Mouse (Mus musculus) heart, embryonic 12.5 days (tissue): ENCODE results near the gene Cdk13. TPM values are rescaled to one million over a fixed set of nuclear protein-coding genes. Genes with fewer than 3 reads are reported as not detected.
A peak's percentile ranks its signal among the peaks of the same experiment; 100 is the strongest.

Source experiments
- ATAC-seq: fragments of 200-750 bp; cut with Nextera tagmentation; 2 replicates; pipeline ENCODE4 v1.8.0; 2017; ENCODE audit warnings: moderate TSS enrichment, moderate library complexity; ENCODE audit not compliant: insufficient number of reproducible peaks, low FRiP score
- H3K27ac ChIP-seq: fragments of 300-500 bp; sonication (generic); 2 replicates; pipeline ENCODE4 v1.5.1; 2016; ENCODE audit warnings: mild to moderate bottlenecking, moderate library complexity; ENCODE audit not compliant: poor library complexity, severe bottlenecking
- H3K27me3 ChIP-seq: fragments of 300-500 bp; sonication (generic); replicated peaks from 2 replicates; pipeline ENCODE4 v1.6.1; 2016; ENCODE audit warnings: mild to moderate bottlenecking, moderate library complexity
- H3K36me3 ChIP-seq: fragments of 300-500 bp; sonication (generic); 2 replicates; pipeline ENCODE4 v1.6.1; 2016; ENCODE audit warnings: mild to moderate bottlenecking, moderate library complexity
- H3K4me1 ChIP-seq: fragments of 300-500 bp; sonication (generic); replicated peaks from 2 replicates; pipeline ENCODE4 v1.6.1; 2016; ENCODE audit warnings: mild to moderate bottlenecking
- H3K4me2 ChIP-seq: fragments of 300-500 bp; sonication (generic); 2 replicates; pipeline ENCODE4 v1.6.1; 2016; ENCODE audit warnings: mild to moderate bottlenecking, moderate library complexity
- H3K4me3 ChIP-seq: fragments of 300-500 bp; sonication (generic); 2 replicates; pipeline ENCODE4 v1.5.1; 2016; ENCODE audit warnings: mild to moderate bottlenecking
- H3K9ac ChIP-seq: fragments of 300-500 bp; sonication (generic); 2 replicates; pipeline ENCODE4 v1.6.1; 2016; ENCODE audit warnings: mild to moderate bottlenecking, moderate library complexity
- H3K9me3 ChIP-seq: fragments of 300-500 bp; sonication (generic); replicated peaks from 2 replicates; pipeline ENCODE4 v1.6.1; 2016; ENCODE audit warnings: mild to moderate bottlenecking, moderate library complexity
- WGBS: fragments of 180-500 bp; shearing (Covaris S2); methylation state at CpG from one replicate; pipeline ENCODE4 v1.1.7; 2016; 5-methylcytosine and 5-hydroxymethylcytosine counted together
- polyA plus RNA-seq: library from polyadenylated mRNA; unstranded; fragments of >200 nt; fragmentation: Nextera tagmentation; extraction: Ambion mirVana; gene quantifications from 2 replicates; pipeline ENCODE4 v1.2.1, GENCODE M21; 2016

Gene Cdk13
- polyA plus RNA-seq, 1 experiment from 2014 or later: 13.0 TPM

GRCm38 (mm10) chr13:17803331-17804057 is 1.4 kb downstream of the Cdk13 start:
- under 1% methylated on average over 85 of the region's 85 CpGs for WGBS
- Histone ChIP-seq H3K9me3 (no peaks in the 10 kb centered on the region), H3K27ac (peak overlapping the region; percentile 98), H3K4me2 (peak overlapping the region; percentile 87), H3K4me3 (peak overlapping the region; percentile 98), H3K36me3 (peaks cover 7% of the 10 kb centered on the region), H3K27me3 (no peaks in the 10 kb centered on the region), H3K9ac (peak overlapping the region; percentile 99), H3K4me1 (peaks cover 4% of the 10 kb centered on the region)
- ATAC-seq: peak; percentile 63

- 4% methylated on average over 3 of the region's 3 CpGs for WGBS
- Histone ChIP-seq H3K27me3 (no peaks in the 10 kb centered on the region), H3K27ac (peak overlapping the region; percentile 98), H3K4me3 (peak overlapping the region; percentile 98), H3K36me3 (peaks cover 7% of the 10 kb centered on the region), H3K4me1 (peaks cover 4% of the 10 kb centered on the region), H3K9ac (peak overlapping the region; percentile 99), H3K4me2 (peak overlapping the region; percentile 87), H3K9me3 (no peaks in the 10 kb centered on the region)
- ATAC-seq: no peak
Measured at GRCm38 (mm10) chr13:17802880-17803279, 2.0 kb downstream of the Cdk13 start.

GRCm38 (mm10) chr13:17799735-17800134 is 5.2 kb downstream of the Cdk13 start:
- no peak overlapping the region for H3K4me2 ChIP-seq
- no peak overlapping the region for H3K4me3 ChIP-seq
- H3K9ac ChIP-seq: no peak overlapping the region
- H3K27me3 ChIP-seq: no peaks in the 10 kb centered on the region
- H3K4me1 ChIP-seq: peaks cover 4% of the 10 kb centered on the region
- 91% methylated on average over 2 of the region's 2 CpGs for WGBS
- ATAC-seq: no peak
- H3K9me3 ChIP-seq: no peaks in the 10 kb centered on the region
- H3K27ac ChIP-seq: no peak overlapping the region
- peaks cover 7% of the 10 kb centered on the region for H3K36me3 ChIP-seq

- Histone ChIP-seq H3K36me3 (peaks cover 7% of the 10 kb centered on the region), H3K4me3 (no peak overlapping the region), H3K27ac (no peak overlapping the region), H3K27me3 (no peaks in the 10 kb centered on the region), H3K9me3 (no peaks in the 10 kb centered on the region), H3K4me2 (no peak overlapping the region), H3K4me1 (peaks cover 4% of the 10 kb centered on the region), H3K9ac (no peak overlapping the region)
- WGBS: 88% methylated on average over 3 of the region's 3 CpGs
- ATAC-seq: no peak
Measured at GRCm38 (mm10) chr13:17795757-17796456, 9.0 kb downstream of the Cdk13 start.

GRCm38 (mm10) chr13:17783643-17784042 is 21.3 kb downstream of the Cdk13 start:
- no peaks in the 10 kb centered on the region for H3K36me3 ChIP-seq
- no peak overlapping the region for H3K27ac ChIP-seq
- no peak overlapping the region for H3K9ac ChIP-seq
- no peak overlapping the region for H3K4me2 ChIP-seq
- H3K9me3 ChIP-seq: no peaks in the 10 kb centered on the region
- H3K27me3 ChIP-seq: no peaks in the 10 kb centered on the region
- 88% methylated on average over 5 of the region's 5 CpGs for WGBS
- no peak for ATAC-seq
- no peak overlapping the region for H3K4me3 ChIP-seq
- no peaks in the 10 kb centered on the region for H3K4me1 ChIP-seq

- H3K27ac ChIP-seq: no peak overlapping the region
- H3K9ac ChIP-seq: no peak overlapping the region
- no peaks in the 10 kb centered on the region for H3K27me3 ChIP-seq
- H3K9me3 ChIP-seq: no peaks in the 10 kb centered on the region
- no peak overlapping the region for H3K4me2 ChIP-seq
- H3K4me1 ChIP-seq: peaks cover 4% of the 10 kb centered on the region
- no peak for ATAC-seq
- 76% methylated on average over 2 of the region's 2 CpGs for WGBS
- H3K36me3 ChIP-seq: peaks cover 3% of the 10 kb centered on the region
- no peak overlapping the region for H3K4me3 ChIP-seq
Measured at GRCm38 (mm10) chr13:17779923-17780322, 25.0 kb downstream of the Cdk13 start.

- H3K36me3 ChIP-seq: peaks cover 12% of the 10 kb centered on the region
- 83% methylated on average over 1 of the region's 1 CpGs for WGBS
- no peak overlapping the region for H3K27ac ChIP-seq
- peaks cover 7% of the 10 kb centered on the region for H3K4me1 ChIP-seq
- no peak overlapping the region for H3K4me2 ChIP-seq
- ATAC-seq: no peak
- no peaks in the 10 kb centered on the region for H3K27me3 ChIP-seq
- H3K9ac ChIP-seq: no peak overlapping the region
- H3K4me3 ChIP-seq: no peak overlapping the region
- no peaks in the 10 kb centered on the region for H3K9me3 ChIP-seq
Measured at GRCm38 (mm10) chr13:17776303-17776702, 28.6 kb downstream of the Cdk13 start.

- H3K4me1 ChIP-seq: peaks cover 7% of the 10 kb centered on the region
- ATAC-seq: no peak
- H3K9ac ChIP-seq: no peak overlapping the region
- H3K27ac ChIP-seq: no peak overlapping the region
- peaks cover 12% of the 10 kb centered on the region for H3K36me3 ChIP-seq
- H3K9me3 ChIP-seq: no peaks in the 10 kb centered on the region
- no peaks in the 10 kb centered on the region for H3K27me3 ChIP-seq
- H3K4me2 ChIP-seq: no peak overlapping the region
- no peak overlapping the region for H3K4me3 ChIP-seq
Measured at GRCm38 (mm10) chr13:17775364-17775763, 29.5 kb downstream of the Cdk13 start.

- Histone ChIP-seq H3K27ac (no peak overlapping the region), H3K36me3 (peaks cover 11% of the 10 kb centered on the region), H3K9me3 (no peaks in the 10 kb centered on the region), H3K27me3 (no peaks in the 10 kb centered on the region), H3K4me3 (no peak overlapping the region), H3K4me2 (no peak overlapping the region), H3K4me1 (peaks cover 7% of the 10 kb centered on the region), H3K9ac (no peak overlapping the region)
- no peak for ATAC-seq
Measured at GRCm38 (mm10) chr13:17773112-17773511, 31.8 kb downstream of the Cdk13 start.

- no peaks in the 10 kb centered on the region for H3K27me3 ChIP-seq
- no peak overlapping the region for H3K9ac ChIP-seq
- H3K27ac ChIP-seq: no peak overlapping the region
- WGBS: 79% methylated on average over 6 of the region's 6 CpGs
- no peak overlapping the region for H3K4me3 ChIP-seq
- H3K4me2 ChIP-seq: no peak overlapping the region
- H3K9me3 ChIP-seq: no peaks in the 10 kb centered on the region
- ATAC-seq: no peak
- H3K36me3 ChIP-seq: peaks cover 10% of the 10 kb centered on the region
- H3K4me1 ChIP-seq: peaks cover 7% of the 10 kb centered on the region
Measured at GRCm38 (mm10) chr13:17772574-17772973, 32.3 kb downstream of the Cdk13 start.

- H3K9me3 ChIP-seq: no peaks in the 10 kb centered on the region
- WGBS: 36% methylated on average over 1 of the region's 1 CpGs
- H3K4me3 ChIP-seq: no peak overlapping the region
- peaks cover 8% of the 10 kb centered on the region for H3K4me1 ChIP-seq
- no peaks in the 10 kb centered on the region for H3K27me3 ChIP-seq
- no peak overlapping the region for H3K27ac ChIP-seq
- no peak overlapping the region for H3K4me2 ChIP-seq
- ATAC-seq: no peak
- no peak overlapping the region for H3K9ac ChIP-seq
- peaks cover 18% of the 10 kb centered on the region for H3K36me3 ChIP-seq
Measured at GRCm38 (mm10) chr13:17762405-17762804, 42.5 kb downstream of the Cdk13 start.
